Mouse (Mus musculus): ENCODE results near the gene Efcab9. TPM values are rescaled to one million over a fixed set of nuclear protein-coding genes. Genes with fewer than 3 reads are reported as not detected.

Efcab9 gene
- total and polyA plus RNA-seq, 3 experiments: 0.77 to 1.3 TPM; not detected in 1

GRCm38 (mm10) chr11:32568060-32568459 lies 36.2 kb upstream of the Efcab9 start:
- Histone ChIP-seq H3K4me1 (ENCODE audit: control insufficient read depth in 1 of 2, insufficient read depth in 2 of 2, low read length in 2 of 2) (peaks cover 4 to 23% of the 10 kb centered on the region in 2 experiments), H3K9ac (ENCODE audit: control insufficient read depth, low read depth, low read length, poor library complexity, severe bottlenecking) (no peak overlapping the region), H3K36me3 (ENCODE audit: control insufficient read depth in 1 of 2, insufficient read depth in 2 of 2, low read length in 2 of 2) (peaks cover 0 to 12% of the 10 kb centered on the region in 2 experiments; a peak in 2 of 4 replicates)

GRCm38 (mm10) chr11:32567000-32567855 lies 35.3 kb upstream of the Efcab9 start:
- no peak for TF ChIP-seq SMC3 (IDR thresholded peaks at IDR 0.05; ENCODE audit: low read depth, low read length)
- no peak for TF ChIP-seq TCF12 (IDR thresholded peaks at IDR 0.05; ENCODE audit: low read depth, low read length)
- no peak for TF ChIP-seq NELFE (IDR thresholded peaks at IDR 0.05; ENCODE audit: low read depth, low read length)
- Histone ChIP-seq H3K4me3 (ENCODE audit: control insufficient read depth in 1 of 2, insufficient read depth in 1 of 2, low read depth in 2 of 2, low read length in 2 of 2) (no peak overlapping the region), H3K9me3 (replicated peaks; ENCODE audit: insufficient read depth, low read length) (no peaks in the 10 kb centered on the region), H3K36me3 (ENCODE audit: control insufficient read depth in 1 of 2, insufficient read depth in 2 of 2, low read length in 2 of 2) (peaks cover 0 to 15% of the 10 kb centered on the region in 2 experiments; a peak in 2 of 4 replicates), H3K4me1 (ENCODE audit: control insufficient read depth in 1 of 2, insufficient read depth in 2 of 2, low read length in 2 of 2) (peaks cover 4 to 27% of the 10 kb centered on the region in 2 experiments), H3K9ac (ENCODE audit: control insufficient read depth, low read depth, low read length, poor library complexity, severe bottlenecking) (no peak overlapping the region), H3K79me2 (ENCODE audit: control insufficient read depth, insufficient read depth, low read length, poor library complexity) (no peaks in the 10 kb centered on the region), H3K27ac (ENCODE audit: control insufficient read depth, low read depth, low read length) (no peak overlapping the region), H3K27me3 (ENCODE audit: control insufficient read depth in 1 of 2, insufficient read depth in 2 of 2, low read length in 2 of 2) (no peaks in the 10 kb centered on the region)
- DNase-seq (ENCODE audit: low read depth, low spot score): peak; percentile 29

More at GRCm38 (mm10) chr11:32568060-32568459, 36.2 kb upstream of the Efcab9 start:
- no peaks in the 10 kb centered on the region for H3K9me3 ChIP-seq (replicated peaks; ENCODE audit: insufficient read depth, low read length)
- no peak for DNase-seq (ENCODE audit: low read depth, low spot score)
- no peaks in the 10 kb centered on the region for H3K79me2 ChIP-seq (ENCODE audit: control insufficient read depth, insufficient read depth, low read length, poor library complexity)
- no peak overlapping the region for H3K27ac ChIP-seq (ENCODE audit: control insufficient read depth, low read depth, low read length)
- no peaks in the 10 kb centered on the region for H3K27me3 ChIP-seq (ENCODE audit: control insufficient read depth in 1 of 2, insufficient read depth in 2 of 2, low read length in 2 of 2)
- TF ChIP-seq CTCF (IDR thresholded peaks at IDR 0.05 in 2 of 3, conservative IDR thresholded peaks at IDR 0.05 in 1 of 3; ENCODE audit: control insufficient read depth in 1 of 3, insufficient read depth in 1 of 3, low read depth in 2 of 3, low read length in 3 of 3, poor library complexity in 1 of 3, severe bottlenecking in 1 of 3) (no peak), ZMIZ1 (IDR thresholded peaks at IDR 0.05; ENCODE audit: low read depth, low read length) (no peak), GATA1 (IDR thresholded peaks at IDR 0.05; ENCODE audit: low read depth, low read length) (no peak), ELF1 (IDR thresholded peaks at IDR 0.05; ENCODE audit: low read depth, low read length) (no peak), UBTF (IDR thresholded peaks at IDR 0.05; ENCODE audit: borderline replicate concordance, insufficient read depth, low read depth, low read length) (no peak), ZKSCAN1 (IDR thresholded peaks at IDR 0.05; ENCODE audit: low read depth, low read length) (no peak), ETS1 (IDR thresholded peaks at IDR 0.05; ENCODE audit: low read depth, low read length) (no peak), BHLHE40 (IDR thresholded peaks at IDR 0.05; ENCODE audit: borderline replicate concordance, low read depth, low read length) (no peak), JUND (IDR thresholded peaks at IDR 0.05; ENCODE audit: low read depth, low read length) (no peak), NRF1 (IDR thresholded peaks at IDR 0.05; ENCODE audit: insufficient read depth, low read depth, low read length, poor library complexity, severe bottlenecking) (no peak), POLR2AphosphoS5 (IDR thresholded peaks at IDR 0.05; ENCODE audit: borderline replicate concordance, low read depth, low read length) (no peak), TAL1 (IDR thresholded peaks at IDR 0.05; ENCODE audit: low read length) (no peak), KAT2A (conservative IDR thresholded peaks at IDR 0.05; ENCODE audit: low read depth, low read length) (no peak), SIN3A (IDR thresholded peaks at IDR 0.05; ENCODE audit: low read length) (no peak), POLR2A (IDR thresholded peaks at IDR 0.05; ENCODE audit: control insufficient read depth in 1 of 2, insufficient read depth in 1 of 2, low read depth in 1 of 2, low read length in 2 of 2, poor library complexity in 1 of 2) (no peak), ZNF384 (IDR thresholded peaks at IDR 0.05; ENCODE audit: low read depth, low read length) (no peak), NELFE (IDR thresholded peaks at IDR 0.05; ENCODE audit: low read depth, low read length) (no peak), MAZ (IDR thresholded peaks at IDR 0.05; ENCODE audit: low read depth, low read length) (no peak), USF1 (IDR thresholded peaks at IDR 0.05; ENCODE audit: low read depth, low read length) (no peak), MYC (IDR thresholded peaks at IDR 0.05; ENCODE audit: low read depth, low read length) (no peak)
- no peak overlapping the region for H3K4me3 ChIP-seq (ENCODE audit: control insufficient read depth in 1 of 2, insufficient read depth in 1 of 2, low read depth in 2 of 2, low read length in 2 of 2)

Data from MEL (cell line).